ENCODE assay signal across 8 mouse cellular contexts in genomic region chr12:80013904-80014597, GRCm38 (mm10).
DNase-seq lines count a peak whose midpoint lies in the region; ATAC-seq lines count a peak whose summit lies in the region.

No protein-coding gene starts in this region.

- peaks cover 39% of the 10 kb centered on the region for H3K4me1 ChIP-seq in embryonic facial prominence, embryonic 14.5 days (ENCODE audit: control insufficient read depth, insufficient read depth, low read length)
- peaks cover 45% of the 10 kb centered on the region for H3K4me1 ChIP-seq in heart, embryonic 16.5 days (ENCODE audit: control insufficient read depth, insufficient read depth, low read length)
- H3K4me1 ChIP-seq in liver, embryonic 15.5 days (replicated peaks) = peaks cover 16% of the 10 kb centered on the region

- H3K9me3 ChIP-seq in embryonic facial prominence, embryonic 14.5 days (ENCODE audit: control insufficient read depth, low read length) = no peaks in the 10 kb centered on the region
- H3K9me3 ChIP-seq in heart, embryonic 16.5 days (replicated peaks; ENCODE audit: control insufficient read depth, low read length) = no peaks in the 10 kb centered on the region
- H3K9me3 ChIP-seq in liver, embryonic 15.5 days (replicated peaks) = no peaks in the 10 kb centered on the region

- H3K4me2 ChIP-seq in embryonic facial prominence, embryonic 14.5 days (ENCODE audit: low read depth, low read length) = peak overlapping the region; percentile 43
- peak overlapping the region; percentile 44 for H3K4me2 ChIP-seq in heart, embryonic 16.5 days (ENCODE audit: low read depth, low read length)
- H3K4me2 ChIP-seq in liver, embryonic 15.5 days = peak overlapping the region; percentile 61

- peak overlapping the region; percentile 93 for H3K27ac ChIP-seq in embryonic facial prominence, embryonic 14.5 days (replicated peaks; ENCODE audit: low read depth, low read length)
- peak overlapping the region; percentile 69 for H3K27ac ChIP-seq in heart, embryonic 16.5 days (ENCODE audit: low read length)
- peak overlapping the region; percentile 42; the same call in 1 of the 2 replicates for H3K27ac ChIP-seq in liver, embryonic 15.5 days (replicated peaks)

- H3K9ac ChIP-seq in embryonic facial prominence, embryonic 14.5 days (ENCODE audit: low read depth, low read length) = peak overlapping the region; percentile 14; the same call in 1 of the 2 replicates
- H3K9ac ChIP-seq in heart, embryonic 16.5 days (ENCODE audit: low read length) = peak overlapping the region; percentile 24; the same call in 1 of the 2 replicates
- H3K9ac ChIP-seq in liver, embryonic 15.5 days = peak overlapping the region; percentile 22; the same call in 1 of the 2 replicates

- H3K4me3 ChIP-seq in embryonic facial prominence, embryonic 14.5 days (ENCODE audit: low read depth, low read length) = 0 out of 2 replicates have a peak overlapping the region, but pooled peaks have one; percentile 1
- H3K4me3 ChIP-seq in heart, embryonic 16.5 days (ENCODE audit: low read length) = no peak overlapping the region
- 0 out of 2 replicates have a peak overlapping the region, but pooled peaks have one; percentile 10 for H3K4me3 ChIP-seq in liver, embryonic 15.5 days (replicated peaks)

- ATAC-seq in embryonic facial prominence, embryonic 14.5 days (ENCODE audit: low read depth) = peak; percentile 82
- 0 out of 2 replicates have a peak, but pooled peaks have one; percentile 19 for ATAC-seq in heart, embryonic 16.5 days (replicated peaks; ENCODE audit: extremely low read depth, insufficient read depth, low FRiP score)
- peak; percentile 51 for ATAC-seq in liver, embryonic 15.5 days (ENCODE audit: insufficient read depth)

- no peaks in the 10 kb centered on the region for H3K36me3 ChIP-seq in embryonic facial prominence, embryonic 14.5 days (ENCODE audit: control insufficient read depth, insufficient read depth, low read length)
- no peaks in the 10 kb centered on the region for H3K36me3 ChIP-seq in heart, embryonic 16.5 days (ENCODE audit: control insufficient read depth, insufficient read depth)
- H3K36me3 ChIP-seq in liver, embryonic 15.5 days (replicated peaks) = no peaks in the 10 kb centered on the region

- peak; percentile 45 for DNase-seq in retina, postnatal 1 day
- no peak for DNase-seq in retina, embryonic 14.5 days (ENCODE audit: low spot score)
- DNase-seq in embryonic facial prominence, embryonic 14.5 days (ENCODE audit: low spot score) = peak; percentile 94
- DNase-seq in kidney, postnatal 14 days = peak; percentile 65
- DNase-seq in naive thymus-derived CD4-positive, alpha-beta T cell, adult 2 months (ENCODE audit: low read depth) = peak; percentile 67
- DNase-seq in thymus, postnatal 0 days (ENCODE audit: low spot score) = peak; percentile 78

- WGBS in embryonic facial prominence, embryonic 14.5 days = 8% methylated on average over 14 of the region's 14 CpGs
- WGBS in heart, embryonic 16.5 days = 32% methylated on average over 14 of the region's 14 CpGs
- 18% methylated on average over 14 of the region's 14 CpGs for WGBS in liver, embryonic 15.5 days (ENCODE audit: insufficient replicate concordance)

- no peaks in the 10 kb centered on the region for H3K27me3 ChIP-seq in embryonic facial prominence, embryonic 14.5 days (replicated peaks; ENCODE audit: control insufficient read depth, insufficient read depth, low read length)
- no peaks in the 10 kb centered on the region for H3K27me3 ChIP-seq in heart, embryonic 16.5 days (ENCODE audit: control insufficient read depth, insufficient read depth, low read length)
- no peaks in the 10 kb centered on the region for H3K27me3 ChIP-seq in liver, embryonic 15.5 days

Comparison
In these comparisons a context has a peak if more than half of its experiments do, and no peak if none do; other contexts are left out.
1. ATAC-seq: peak in every context shown above with its lines; median percentile 82 in embryonic facial prominence, embryonic 14.5 days; 51 in liver, embryonic 15.5 days; 19 in heart, embryonic 16.5 days.
2. H3K27ac ChIP-seq: peak in every context shown above with its lines; median percentile 93 in embryonic facial prominence, embryonic 14.5 days; 69 in heart, embryonic 16.5 days; 42 in liver, embryonic 15.5 days.